8 mouse cellular contexts compared by ENCODE assay signal in genomic region chr17:31564015-31564857, GRCm38 (mm10). TPM values are rescaled to one million over a fixed set of nuclear protein-coding genes. Genes with fewer than 3 reads are reported as not detected.
DNase-seq lines count a peak whose midpoint lies in the region; ATAC-seq lines count a peak whose summit lies in the region.

Gene Pknox1, plus strand, starts transcription at chr17:31564734.

- intact Hi-C loops in gastrocnemius, postnatal 14 days (cut with DNase I; ENCODE audit: low total_unique reads): loop anchor here (5.0 to 10.0 kb wide), 2 partner anchors 37 to 91 kb away; partner anchors contain the start of gene U2af1
- intact Hi-C loops in left cerebral cortex, postnatal 10 days (cut with DNase I): no loop called here

- peak; percentile 99 for DNase-seq in adrenal gland, adult (ENCODE audit: inconsistent age in 2 of 2, low spot score in 1 of 2)
- DNase-seq in embryo, embryonic 10.5 days (ENCODE audit: low spot score): peak; percentile 100
- DNase-seq in gastrocnemius, postnatal 14 days: peak; percentile 99
- DNase-seq in left cerebral cortex, postnatal 10 days (ENCODE audit: extremely low spot score in 1 of 2, low spot score in 2 of 2): peak; percentile 98 to 99
- DNase-seq in right cerebral cortex, postnatal 25 days: peak; percentile 99
- DNase-seq in urinary bladder, postnatal 4 days (ENCODE audit: low spot score in 2 of 2): peak; percentile 97 to 99

- peak; percentile 85 for ATAC-seq in inflammation-experienced regulatory T-cells, adult 6 months
- peak; percentile 93 for ATAC-seq in megakaryocyte-erythroid progenitor cell, adult 5-6 weeks (replicated peaks; ENCODE audit: low FRiP score, low TSS enrichment, poor library complexity, severe bottlenecking)

RNA-seq across cellular contexts. Expression of gene Pknox1, which starts in this region (rescaled TPM):
- total RNA-seq in gastrocnemius, postnatal 14 days (2021): 10 to 100 TPM in 1 of 2 experiments, 1 to 10 TPM in 1; 7.9 to 10.7 TPM
- polyA plus RNA-seq in inflammation-experienced regulatory T-cells, adult 6 months (2017; shearing (Covaris generic)): 10 to 100 TPM; 42.0 to 53.1 (median 44.8) TPM
- total RNA-seq in left cerebral cortex, postnatal 10 days (2021): 10 to 100 TPM; 14.1 to 14.4 TPM
- total RNA-seq in megakaryocyte-erythroid progenitor cell, adult 5-6 weeks (2014; fragmentation: Nextera tagmentation): 18.5 and 35.2 TPM in 2 replicates
- total RNA-seq in megakaryocyte-erythroid progenitor cell, adult 5-6 weeks (2017): 15.8 and 18.2 TPM in 2 replicates

Comparison
In these comparisons a context has a peak if more than half of its experiments do, and no peak if none do; other contexts are left out.
1. Peak in every context shown above with its lines: DNase-seq and ATAC-seq.